Mouse (Mus musculus): ENCODE measurements around the gene Uvssa. TPM values are rescaled to one million over a fixed set of nuclear protein-coding genes. Genes with fewer than 3 reads are reported as not detected.

Gene Uvssa
- total RNA-seq, 2 experiments from 2014 or later: 5.6 to 7.4 TPM

GRCm38 (mm10) chr5:33442927-33443710 lies 64.8 kb downstream of the Uvssa start:
- DNase-seq: peak; percentile 63

- no peak for DNase-seq
Measured at GRCm38 (mm10) chr5:33443794-33444193, 65.4 kb downstream of the Uvssa start.

- DNase-seq: no peak
Measured at GRCm38 (mm10) chr5:33455737-33456136, 77.4 kb downstream of the Uvssa start.

GRCm38 (mm10) chr5:33458132-33458622 lies 79.8 kb downstream of the Uvssa start:
- no peak for DNase-seq

GRCm38 (mm10) chr5:33459111-33459510 lies 80.8 kb downstream of the Uvssa start:
- no peak for DNase-seq

DNA sequence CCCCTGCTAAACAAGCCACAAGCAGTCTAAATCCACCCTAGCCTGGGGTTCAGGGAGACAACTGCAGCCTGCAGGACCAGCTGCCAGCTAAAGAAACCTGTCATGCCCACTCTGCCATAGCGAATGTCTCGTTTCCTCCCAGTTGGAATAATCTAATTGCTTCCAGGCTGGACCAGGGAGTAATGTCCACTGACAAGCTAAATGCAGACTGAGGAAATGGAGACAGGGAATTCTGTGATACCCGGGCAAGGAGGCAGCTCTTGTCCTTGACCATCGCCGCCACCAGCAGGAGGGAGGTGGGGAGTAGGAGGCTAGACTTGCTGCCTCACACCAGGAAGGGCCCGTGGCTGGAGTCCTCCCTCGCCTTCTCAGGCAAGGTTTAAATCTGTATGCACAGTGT lies 86.0 kb downstream of the Uvssa start:
- no peak for DNase-seq

DNA sequence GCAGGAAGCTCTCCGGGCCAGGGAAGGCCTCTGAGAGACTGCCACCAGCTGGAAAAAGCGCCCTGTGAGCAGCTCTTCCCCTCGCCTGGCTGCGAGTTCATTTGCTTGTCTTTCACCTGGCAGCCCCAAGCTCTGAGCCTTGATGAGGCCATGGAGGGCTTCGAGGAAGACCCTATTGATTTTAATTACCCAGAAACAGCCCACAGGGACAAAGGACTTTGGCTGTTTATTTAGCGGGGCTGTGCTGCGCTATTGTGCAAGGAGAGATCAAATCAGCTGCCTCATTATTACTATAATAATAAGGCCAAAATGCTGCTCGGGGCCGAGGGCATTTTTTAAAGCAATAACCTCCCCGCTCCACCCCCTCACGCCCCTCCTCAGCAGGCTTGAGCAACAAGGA lies 87.1 kb downstream of the Uvssa start:
- no peak for DNase-seq

Other genes starting within 250 kb of the Uvssa start
- 10 to 100 TPM; 10.7 to 19.1 TPM for gene Spon2, start 160.1 kb upstream of the Uvssa start, total RNA-seq (2021)
- gene Ctbp1, start 103.6 kb upstream of the Uvssa start, total RNA-seq (2021): 100 to 1,000 TPM; 206 to 216 TPM
- gene Maea, start 43.0 kb upstream of the Uvssa start, total RNA-seq (2021): 10 to 100 TPM; 75.7 to 77.0 TPM
- gene Nkx1-1, start 55.4 kb downstream of the Uvssa start, total RNA-seq (2021): not detected